In genomic region chr10:53062741-53063140, GRCm38 (mm10) we compare ENCODE assay signal across 27 mouse cellular contexts.
DNase-seq lines count a peak whose midpoint lies in the region; ATAC-seq lines count a peak whose summit lies in the region.
"Had no signal": no experiment of that assay in that cellular context is flagged by ENCODE, and none has a peak within 500 bp of the region (broad histone marks: within the 10 kb centered on the region; RNA-seq: fewer than 3 reads in every experiment).

No protein-coding gene starts in this region.

- H3K36me3 ChIP-seq in kidney, embryonic 16.5 days (ENCODE audit: insufficient read depth, low read length) = no peaks in the 10 kb centered on the region
- no peaks in the 10 kb centered on the region for H3K36me3 ChIP-seq in forebrain, embryonic 15.5 days
- H3K36me3 ChIP-seq in hindbrain, embryonic 13.5 days = peaks cover 5% of the 10 kb centered on the region; the same call in 1 of the 2 replicates
- H3K36me3 ChIP-seq: embryonic facial prominence, embryonic 10.5 days; embryonic facial prominence, embryonic 13.5 days; forebrain, embryonic 12.5 days; G1E; hindbrain, embryonic 12.5 days had no signal

- no peaks in the 10 kb centered on the region for H3K4me1 ChIP-seq in kidney, embryonic 16.5 days (ENCODE audit: insufficient read depth, low read length)
- H3K4me1 ChIP-seq in forebrain, embryonic 15.5 days = no peaks in the 10 kb centered on the region
- no peaks in the 10 kb centered on the region for H3K4me1 ChIP-seq in hindbrain, embryonic 13.5 days (replicated peaks)
- H3K4me1 ChIP-seq: embryonic facial prominence, embryonic 10.5 days; embryonic facial prominence, embryonic 13.5 days; forebrain, embryonic 12.5 days; hindbrain, embryonic 12.5 days had no signal

- peak; percentile 92 for ATAC-seq in kidney, embryonic 16.5 days (ENCODE audit: low FRiP score, low TSS enrichment)
- no peak for ATAC-seq in forebrain, embryonic 15.5 days (replicated peaks)
- ATAC-seq in hindbrain, embryonic 13.5 days (ENCODE audit: low FRiP score) = no peak
- ATAC-seq: forebrain, embryonic 16.5 days; hindbrain, embryonic 16.5 days; Patski had no signal

- peak; percentile 22 for DNase-seq in kidney, adult 18-20 months
- DNase-seq in kidney, adult 8-10 months = peak; percentile 62 to 72
- DNase-seq in kidney, postnatal 14 days = peak; percentile 48
- DNase-seq in embryo, embryonic 10.5 days (ENCODE audit: low spot score) = no peak
- no peak for DNase-seq in heart, adult 11 months
- DNase-seq: adrenal gland, postnatal 10 days; adrenal gland, postnatal 36 days; B cell, adult 2 months; cerebellum, adult 18-20 months; cerebellum, adult 9-10 months; cerebellum, postnatal 14 days; gastrocnemius, postnatal 10 days; gastrocnemius, postnatal 36 days had no signal

- H3K27me3 ChIP-seq in kidney, embryonic 16.5 days (ENCODE audit: insufficient read depth, low read length) = no peaks in the 10 kb centered on the region
- H3K27me3 ChIP-seq in forebrain, embryonic 15.5 days = no peaks in the 10 kb centered on the region
- no peaks in the 10 kb centered on the region for H3K27me3 ChIP-seq in hindbrain, embryonic 13.5 days
- H3K27me3 ChIP-seq: CH12.LX; embryonic facial prominence, embryonic 13.5 days; forebrain, embryonic 12.5 days; hindbrain, embryonic 12.5 days; Patski had no signal

- no peak overlapping the region for H3K9ac ChIP-seq in kidney, embryonic 16.5 days (replicated peaks; ENCODE audit: low read length)
- no peak overlapping the region for H3K9ac ChIP-seq in forebrain, embryonic 15.5 days (replicated peaks)
- no peak overlapping the region for H3K9ac ChIP-seq in hindbrain, embryonic 13.5 days
- H3K9ac ChIP-seq: embryonic facial prominence, embryonic 13.5 days; forebrain, embryonic 12.5 days; hindbrain, embryonic 12.5 days had no signal

- no peaks in the 10 kb centered on the region for H3K9me3 ChIP-seq in kidney, embryonic 16.5 days (ENCODE audit: low read length)
- H3K9me3 ChIP-seq in forebrain, embryonic 15.5 days = no peaks in the 10 kb centered on the region
- H3K9me3 ChIP-seq in hindbrain, embryonic 13.5 days = no peaks in the 10 kb centered on the region
- H3K9me3 ChIP-seq: embryonic facial prominence, embryonic 10.5 days; embryonic facial prominence, embryonic 13.5 days; forebrain, embryonic 12.5 days; G1E; hindbrain, embryonic 12.5 days had no signal

- no peak overlapping the region for H3K4me2 ChIP-seq in kidney, embryonic 16.5 days (replicated peaks; ENCODE audit: low read depth, low read length)
- H3K4me2 ChIP-seq in forebrain, embryonic 15.5 days (replicated peaks) = no peak overlapping the region
- no peak overlapping the region for H3K4me2 ChIP-seq in hindbrain, embryonic 13.5 days
- H3K4me2 ChIP-seq: embryonic facial prominence, embryonic 13.5 days; forebrain, embryonic 12.5 days; heart, embryonic 11.5 days; hindbrain, embryonic 12.5 days had no signal

- H3K27ac ChIP-seq in kidney, embryonic 16.5 days (ENCODE audit: low read length) = no peak overlapping the region
- no peak overlapping the region for H3K27ac ChIP-seq in forebrain, embryonic 15.5 days (replicated peaks)
- H3K27ac ChIP-seq in hindbrain, embryonic 13.5 days = no peak overlapping the region
- H3K27ac ChIP-seq: embryonic facial prominence, embryonic 10.5 days; embryonic facial prominence, embryonic 13.5 days; forebrain, embryonic 12.5 days; hindbrain, embryonic 12.5 days had no signal

- no peak overlapping the region for H3K4me3 ChIP-seq in kidney, embryonic 16.5 days (ENCODE audit: low read length)
- H3K4me3 ChIP-seq in forebrain, embryonic 15.5 days = no peak overlapping the region
- no peak overlapping the region for H3K4me3 ChIP-seq in hindbrain, embryonic 13.5 days
- H3K4me3 ChIP-seq: embryonic facial prominence, embryonic 10.5 days; embryonic facial prominence, embryonic 13.5 days; erythroblast, embryonic 14.5 days; forebrain, embryonic 12.5 days; hindbrain, embryonic 12.5 days had no signal

Comparison
In these comparisons a context has a peak if more than half of its experiments do, and no peak if none do; other contexts are left out.
1. DNase-seq: peak in kidney, adult 18-20 months (single experiment), kidney, adult 8-10 months (2 of 2) and kidney, postnatal 14 days (single experiment); none in embryo, embryonic 10.5 days (single experiment) and heart, adult 11 months (single experiment).